Mouse (Mus musculus) MEL (cell line): ENCODE data around the gene Arhgap18.

Source experiments
- BHLHE40 ChIP-seq: IDR thresholded peaks from 2 replicates; pipeline ENCODE4 v1.6.1; 2012; ENCODE audit warnings: low read depth, mild to moderate bottlenecking, inconsistent platforms, low read length, improper control_type of control experiment, borderline replicate concordance
- CHD1 ChIP-seq: IDR thresholded peaks from 2 replicates; pipeline ENCODE4 v1.6.1; 2012; ENCODE audit warnings: low read depth, mild to moderate bottlenecking, inconsistent platforms, low read length, improper control_type of control experiment
- CHD2 ChIP-seq: IDR thresholded peaks from 2 replicates; pipeline ENCODE4 v1.6.1; 2011; ENCODE audit warnings: low read length, improper control_type of control experiment
- CTCF ChIP-seq, 3 experiments: IDR thresholded peaks in 2 of 3; conservative IDR thresholded peaks in 1 of 3; 2 replicates each; pipeline ENCODE4 v1.5.1; 2011 to 2012; ENCODE audit warnings: low read length in 3 of 3, low read depth in 2 of 3, mild to moderate bottlenecking in 2 of 3, improper control_type of control experiment in 1 of 3, inconsistent platforms in 1 of 3, mixed read lengths in 1 of 3, moderate library complexity in 1 of 3; ENCODE audit not compliant: control insufficient read depth in 1 of 3, insufficient read depth in 1 of 3, poor library complexity in 1 of 3, severe bottlenecking in 1 of 3
- ELF1 ChIP-seq: IDR thresholded peaks from 2 replicates; pipeline ENCODE4 v1.6.1; 2014; ENCODE audit warnings: low read depth, mild to moderate bottlenecking, inconsistent platforms, low read length, improper control_type of control experiment, moderate library complexity
- GABPA ChIP-seq: IDR thresholded peaks from 2 replicates; pipeline ENCODE4 v1.6.1; 2012; ENCODE audit warnings: low read depth, mild to moderate bottlenecking, inconsistent platforms, low read length, improper control_type of control experiment, moderate library complexity
- GATA1 ChIP-seq: IDR thresholded peaks from 2 replicates; pipeline ENCODE4 v1.6.1; 2011; ENCODE audit warnings: low read depth, low read length, improper control_type of control experiment
- KAT2A ChIP-seq: conservative IDR thresholded peaks from 2 replicates; pipeline ENCODE4 v1.6.1; 2012; ENCODE audit warnings: low read depth, low read length, improper control_type of control experiment, inconsistent platforms
- MAX ChIP-seq: IDR thresholded peaks from 2 replicates; pipeline ENCODE4 v1.6.1; 2011; ENCODE audit warnings: low read length, improper control_type of control experiment
- POLR2A ChIP-seq, 2 experiments: IDR thresholded peaks; 2 replicates each; pipeline ENCODE4 v1.6.1; 2011 to 2012; ENCODE audit warnings: low read length in 2 of 2, mild to moderate bottlenecking in 2 of 2, control low read depth in 1 of 2, improper control_type of control experiment in 1 of 2, low read depth in 1 of 2, moderate library complexity in 1 of 2; ENCODE audit not compliant: control insufficient read depth in 1 of 2, insufficient read depth in 1 of 2, poor library complexity in 1 of 2
- RAD21 ChIP-seq: IDR thresholded peaks from 2 replicates; pipeline ENCODE4 v1.6.1; 2011; ENCODE audit warnings: mild to moderate bottlenecking, low read depth, low read length, improper control_type of control experiment
- ZC3H11A ChIP-seq: IDR thresholded peaks from 2 replicates; pipeline ENCODE4 v1.6.1; 2012; ENCODE audit warnings: low read depth, mild to moderate bottlenecking, inconsistent platforms, low read length, improper control_type of control experiment

DNA sequence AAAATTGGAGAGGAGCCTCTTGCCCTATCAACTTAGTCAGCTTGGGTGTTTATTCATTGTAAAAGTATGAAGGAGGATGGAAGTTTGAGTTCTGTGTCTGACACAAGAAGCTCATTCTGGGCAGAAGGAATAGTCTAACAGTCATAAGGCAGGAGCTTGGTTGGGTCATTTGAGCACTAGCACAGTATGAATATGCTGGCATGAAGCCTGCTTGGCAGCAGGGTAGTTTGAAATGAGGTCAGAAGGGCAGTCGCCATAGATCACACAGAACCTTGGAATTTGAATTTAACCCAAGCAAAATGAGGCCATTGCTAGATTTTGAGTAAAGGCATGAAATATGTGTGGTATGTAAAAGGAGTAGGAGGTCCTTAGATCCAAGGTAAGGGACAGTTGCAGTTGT is 139.9 kb downstream of the Arhgap18 start:
- TF ChIP-seq GATA1, result no peak
- TF ChIP-seq CTCF (IDR thresholded peaks at IDR 0.05 in 2 of 3, conservative IDR thresholded peaks at IDR 0.05 in 1 of 3; ENCODE audit: control insufficient read depth in 1 of 3, insufficient read depth in 1 of 3, low read depth in 2 of 3, low read length in 3 of 3, poor library complexity in 1 of 3, severe bottlenecking in 1 of 3), result no peak
- no peak for TF ChIP-seq RAD21
- TF ChIP-seq BHLHE40, result no peak
- no peak for TF ChIP-seq GABPA
- no peak for TF ChIP-seq ZC3H11A
- TF ChIP-seq CHD1, result no peak
- no peak for TF ChIP-seq MAX
- no peak for TF ChIP-seq KAT2A
- TF ChIP-seq CHD2, result no peak
- no peak for TF ChIP-seq POLR2A (IDR thresholded peaks at IDR 0.05; ENCODE audit: control insufficient read depth in 1 of 2, insufficient read depth in 1 of 2, low read depth in 1 of 2, low read length in 2 of 2, poor library complexity in 1 of 2)
- TF ChIP-seq ELF1, result no peak
